Mouse (Mus musculus) left cerebral cortex, adult 18-20 months (tissue): Measurements from ENCODE around the gene 2310057M21Rik. TPM values are rescaled to one million over a fixed set of nuclear protein-coding genes. Genes with fewer than 3 reads are reported as not detected.

Source experiments
- DNase-seq, 2 experiments: peaks; one replicate each; pipeline ENCODE4 v3.0.0; 2021 to 2022; ENCODE audit warnings: low spot score in 2 of 2, mixed read lengths in 1 of 2
- total RNA-seq, 2 experiments: library from RNA; stranded (reverse); gene quantifications; 2 replicates each; pipeline ENCODE4 v1.2.3; 2021

2310057M21Rik gene
- total RNA-seq, 2 experiments from 2014 or later, result 29.0 to 29.1 TPM

- DNase-seq, result no peak
These were observed 35.5 kb downstream of the 2310057M21Rik start for GRCm38 (mm10) chr7:131327054-131327453.

- no peak for DNase-seq
These were observed 40.4 kb downstream of the 2310057M21Rik start, which contains the start of gene Cuzd1 for GRCm38 (mm10) chr7:131322192-131322591. TSS of gene Cuzd1 (minus strand) at chr7:131322292.

- no peak for DNase-seq
These were observed 44.2 kb downstream of the 2310057M21Rik start for GRCm38 (mm10) chr7:131318340-131318739.

- no peak for DNase-seq
These were observed 45.0 kb downstream of the 2310057M21Rik start for GRCm38 (mm10) chr7:131317587-131317986.

- DNase-seq, result no peak
These were observed 48.1 kb downstream of the 2310057M21Rik start for GRCm38 (mm10) chr7:131314493-131314892.

- no peak for DNase-seq
These were observed 55.8 kb downstream of the 2310057M21Rik start for GRCm38 (mm10) chr7:131306733-131307132.

- DNase-seq, result no peak
These were observed 59.2 kb downstream of the 2310057M21Rik start for GRCm38 (mm10) chr7:131303340-131303739.

- DNase-seq, result no peak
These were observed 65.4 kb downstream of the 2310057M21Rik start for GRCm38 (mm10) chr7:131297151-131297550.

Other genes with a start within 250 kb of the 2310057M21Rik start
- gene 4933402N03Rik, start 216.4 kb downstream of the 2310057M21Rik start, total RNA-seq, result not detected
- gene 5430419D17Rik, start 188.4 kb downstream of the 2310057M21Rik start, total RNA-seq, result not detected
- not detected for gene Cuzd1, start 40.5 kb downstream of the 2310057M21Rik start, total RNA-seq
- not detected for gene Fam24b, start 33.2 kb downstream of the 2310057M21Rik start, total RNA-seq
- gene Fam24a, start 28.9 kb downstream of the 2310057M21Rik start, total RNA-seq, result not detected
- 10 to 100 TPM; 45.6 to 57.6 TPM for gene Pstk, start 8.4 kb upstream of the 2310057M21Rik start, total RNA-seq
- gene Ikzf5, start 47.8 kb upstream of the 2310057M21Rik start, total RNA-seq, result 10 to 100 TPM; 43.5 to 49.9 TPM
- gene Acadsb, start 47.8 kb upstream of the 2310057M21Rik start, total RNA-seq, result 10 to 100 TPM; 93.3 to 99.4 TPM
- gene Hmx3, start 180.1 kb upstream of the 2310057M21Rik start, total RNA-seq, result not detected
- gene Hmx2, start 186.0 kb upstream of the 2310057M21Rik start, total RNA-seq, result not detected
- 10 to 100 TPM; 65.5 to 71.7 TPM for gene Bub3, start 197.5 kb upstream of the 2310057M21Rik start, total RNA-seq